9 mouse cellular contexts compared by ENCODE assay signal in the genomic region with DNA sequence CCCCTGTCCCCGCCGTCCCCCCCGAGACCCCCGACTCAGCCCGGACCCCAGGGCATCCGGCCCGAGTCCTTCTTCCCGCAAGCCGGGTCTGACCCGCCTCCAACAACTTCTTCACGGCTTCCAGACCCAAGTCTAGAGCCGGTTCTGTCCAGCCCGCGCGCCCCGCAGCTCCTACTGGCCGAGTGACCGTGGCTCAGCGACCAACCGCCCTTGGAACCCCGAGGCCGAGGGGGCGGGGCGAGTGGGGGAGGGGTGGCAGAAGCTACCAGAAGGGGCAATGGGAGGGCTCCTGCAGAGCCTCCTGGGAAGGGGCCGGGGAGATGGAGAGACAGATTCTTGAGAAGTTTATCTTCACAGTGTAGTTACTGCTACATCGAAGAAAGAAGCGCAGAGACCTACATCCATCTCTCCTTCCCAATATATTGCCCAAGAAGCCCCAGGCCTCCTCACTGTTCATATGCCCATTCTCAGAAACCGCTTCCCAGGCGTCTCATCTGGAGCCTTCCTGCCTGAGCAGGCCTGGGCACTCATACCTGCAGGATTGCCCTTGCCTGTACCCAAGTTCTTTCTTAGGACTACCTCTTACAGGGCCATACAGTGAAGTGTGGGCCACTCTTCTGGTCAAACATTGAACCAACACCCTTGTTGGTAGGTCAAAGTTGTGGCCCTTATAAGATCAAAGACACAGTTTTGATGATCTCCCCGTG. TPM values are rescaled to one million over a fixed set of nuclear protein-coding genes. Genes with fewer than 3 reads are reported as not detected.
A peak's percentile ranks its signal among the peaks of the same experiment; 100 is the strongest.
DNase-seq lines count a peak whose midpoint lies in the region; ATAC-seq and TF ChIP-seq lines count a peak whose summit lies in the region.
"Had no signal": no experiment of that assay in that cellular context is flagged by ENCODE, and none has a peak within 500 bp of the region (broad histone marks: within the 10 kb centered on the region; RNA-seq: fewer than 3 reads in every experiment).

No protein-coding gene starts in this region.

- TF ChIP-seq EP300 in heart, postnatal 0 days (IDR thresholded peaks at IDR 0.05; ENCODE audit: low read depth) = no peak

- H3K4me1 ChIP-seq in E14TG2a.4 (replicated peaks; ENCODE audit: low read depth, low read length) = peaks cover 18% of the 10 kb centered on the region
- 0 out of 2 replicates have a peak, but pooled peaks cover 7% of the 10 kb centered on the region for H3K4me1 ChIP-seq in heart, postnatal 0 days (ENCODE audit: control insufficient read depth, insufficient read depth)
- peaks cover 9% of the 10 kb centered on the region for H3K4me1 ChIP-seq in midbrain, embryonic 11.5 days (ENCODE audit: control insufficient read depth, insufficient read depth, low read length)

- H3K9ac ChIP-seq in heart, postnatal 0 days (replicated peaks; ENCODE audit: low read depth, low read length) = peak overlapping the region; percentile 57
- H3K9ac ChIP-seq in midbrain, embryonic 11.5 days (ENCODE audit: low read length) = peak overlapping the region; percentile 76

- TF ChIP-seq CTCF in E14TG2a.4 (conservative IDR thresholded peaks at IDR 0.05; ENCODE audit: low read length) = no peak
- no peak for TF ChIP-seq CTCF in heart, postnatal 0 days (IDR thresholded peaks at IDR 0.05; ENCODE audit: low read depth)

- H3K9me3 ChIP-seq in E14TG2a.4 (ENCODE audit: low read length) = no peaks in the 10 kb centered on the region; the same call in 1 of the 2 replicates
- no peaks in the 10 kb centered on the region for H3K9me3 ChIP-seq in heart, postnatal 0 days (replicated peaks; ENCODE audit: control insufficient read depth, low read length)
- no peaks in the 10 kb centered on the region for H3K9me3 ChIP-seq in midbrain, embryonic 11.5 days (ENCODE audit: control insufficient read depth, low read length)

- peaks cover 45% of the 10 kb centered on the region for H3K27me3 ChIP-seq in E14TG2a.4 (ENCODE audit: insufficient read depth, low read length)
- peaks cover 22% of the 10 kb centered on the region for H3K27me3 ChIP-seq in heart, postnatal 0 days (ENCODE audit: control insufficient read depth, insufficient read depth, low read length)
- H3K27me3 ChIP-seq in midbrain, embryonic 11.5 days (ENCODE audit: control insufficient read depth, insufficient read depth, low read length) = peaks cover 8% of the 10 kb centered on the region; the same call in 1 of the 2 replicates

- 9% methylated on average over 30 of the region's 30 CpGs for WGBS in heart, postnatal 0 days
- WGBS in midbrain, embryonic 11.5 days = 16% methylated on average over 21 of the region's 30 CpGs

- peak overlapping the region; percentile 72 for H3K4me3 ChIP-seq in E14TG2a.4 (replicated peaks; ENCODE audit: low read length)
- H3K4me3 ChIP-seq in heart, postnatal 0 days (ENCODE audit: low read depth, low read length) = peak overlapping the region; percentile 58
- peak overlapping the region; percentile 52 for H3K4me3 ChIP-seq in midbrain, embryonic 11.5 days (ENCODE audit: low read depth, low read length)

- H3K27ac ChIP-seq in heart, postnatal 0 days (ENCODE audit: low read depth) = no peak overlapping the region
- no peak overlapping the region for H3K27ac ChIP-seq in midbrain, embryonic 11.5 days (ENCODE audit: low read depth, low read length)

- H3K4me2 ChIP-seq in heart, postnatal 0 days (ENCODE audit: low read depth, low read length) = peak overlapping the region; percentile 99
- H3K4me2 ChIP-seq in midbrain, embryonic 11.5 days = peak overlapping the region; percentile 100

- peak; percentile 42 for DNase-seq in R1 (ENCODE audit: low read depth, low spot score)
- peak; percentile 72 for DNase-seq in embryo, embryonic 11 days
- DNase-seq in heart, postnatal 0 days (ENCODE audit: low spot score) = peak; percentile 7
- peak; percentile 58 to 69 for DNase-seq in kidney, postnatal 25 days
- DNase-seq in midbrain, embryonic 11.5 days (ENCODE audit: low spot score, missing footprints) = peak; percentile 95
- peak; percentile 5 to 8 for DNase-seq in urinary bladder, adult 18-20 months (ENCODE audit: low spot score in 2 of 2)
- DNase-seq in right cerebral cortex, adult 2 months (ENCODE audit: low spot score in 2 of 2) = no peak

- no peaks in the 10 kb centered on the region for H3K36me3 ChIP-seq in E14TG2a.4 (ENCODE audit: insufficient read depth, low read length)
- no peaks in the 10 kb centered on the region for H3K36me3 ChIP-seq in heart, postnatal 0 days (replicated peaks; ENCODE audit: control insufficient read depth, insufficient read depth, low read length)
- H3K36me3 ChIP-seq in midbrain, embryonic 11.5 days (ENCODE audit: control insufficient read depth, insufficient read depth, low read length) = no peaks in the 10 kb centered on the region

- peak; percentile 64 for ATAC-seq in heart, postnatal 0 days (ENCODE audit: insufficient read depth, low read depth)
- peak; percentile 76 for ATAC-seq in midbrain, embryonic 11.5 days (ENCODE audit: low FRiP score)

RNA-seq across cellular contexts. Expression of gene 4833427G06Rik, which starts 2.1 kb away (rescaled TPM):
- not detected in 2 replicates for total RNA-seq in heart, postnatal 0 days (2014; rRNA removed; ENCODE audit: low replicate concordance)
- polyA plus RNA-seq in heart, postnatal 0 days (2015; fragmentation: Nextera tagmentation; extraction: Ambion mirVana) = 0.21 TPM in 1 of 2 replicates, not detected in the other
- not detected in 2 replicates for polyA plus RNA-seq in midbrain, embryonic 11.5 days (2014; fragmentation: Nextera tagmentation; extraction: Ambion mirVana)
- total RNA-seq: common myeloid progenitor, adult 5-6 weeks had no signal

RNA-seq across cellular contexts. Expression of gene Layn, which starts 27.1 kb away (rescaled TPM):
- total RNA-seq in heart, postnatal 0 days (2014; rRNA removed; ENCODE audit: low replicate concordance) = 8.4 and 9.9 TPM in 2 replicates
- polyA plus RNA-seq in heart, postnatal 0 days (2015; fragmentation: Nextera tagmentation; extraction: Ambion mirVana) = 6.7 and 6.9 TPM in 2 replicates
- 1.6 and 2.1 TPM in 2 replicates for polyA plus RNA-seq in midbrain, embryonic 11.5 days (2014; fragmentation: Nextera tagmentation; extraction: Ambion mirVana)

RNA-seq across cellular contexts. Expression of gene Btg4, which starts 43.3 kb away (rescaled TPM):
- total RNA-seq in heart, postnatal 0 days (2014; rRNA removed; ENCODE audit: low replicate concordance) = not detected in 2 replicates
- polyA plus RNA-seq in heart, postnatal 0 days (2015; fragmentation: Nextera tagmentation; extraction: Ambion mirVana) = not detected in 2 replicates
- not detected in 2 replicates for polyA plus RNA-seq in midbrain, embryonic 11.5 days (2014; fragmentation: Nextera tagmentation; extraction: Ambion mirVana)
- total RNA-seq: common myeloid progenitor, adult 5-6 weeks had no signal

Comparison
In these comparisons a context has a peak if more than half of its experiments do, and no peak if none do; other contexts are left out.
1. DNase-seq: peak in R1 (single experiment), embryo, embryonic 11 days (single experiment), heart, postnatal 0 days (single experiment), kidney, postnatal 25 days (2 of 2), midbrain, embryonic 11.5 days (single experiment) and urinary bladder, adult 18-20 months (2 of 2); none in right cerebral cortex, adult 2 months (0 of 2).
2. Peak in every context shown above with its lines, with median percentiles within 50 percentile points of each other: H3K4me3 ChIP-seq.